Mouse (Mus musculus) ES-E14 (cell line): Measurements from ENCODE around the gene 1110051M20Rik. TPM values are rescaled to one million over a fixed set of nuclear protein-coding genes. Genes with fewer than 3 reads are reported as not detected.

Experiments used
- DNase-seq: peaks from one replicate; pipeline ENCODE4 v3.0.0-alpha.2; 2013; ENCODE audit warnings: low read depth, low spot score
- H3K27ac ChIP-seq: 2 replicates; pipeline ENCODE4 v1.5.1; 2012; ENCODE audit warnings: low read depth, mild to moderate bottlenecking, low read length, moderate library complexity, mixed read lengths; ENCODE audit not compliant: poor library complexity, insufficient read depth, severe bottlenecking
- H3K36me3 ChIP-seq: 2 replicates; pipeline ENCODE4 v1.6.1; 2012; ENCODE audit warnings: mild to moderate bottlenecking, low read length, moderate library complexity, mixed read lengths; ENCODE audit not compliant: control insufficient read depth, poor library complexity, insufficient read depth, severe bottlenecking
- H3K4me1 ChIP-seq, 2 experiments: fragments of 150-350 bp in 1 of 2; sonication (generic) in 1 of 2; 2 replicates each; pipeline ENCODE4 v1.6.1; 2012; ENCODE audit warnings: low read length in 2 of 2, mild to moderate bottlenecking in 1 of 2, mixed read lengths in 1 of 2; ENCODE audit not compliant: control insufficient read depth in 2 of 2, insufficient read depth in 2 of 2, poor library complexity in 1 of 2
- H3K4me3 ChIP-seq, 2 experiments: fragments of 150-350 bp in 1 of 2; sonication (generic) in 1 of 2; 2 replicates each; pipeline ENCODE4 v1.5.1; 2012; ENCODE audit warnings: low read length in 2 of 2, low read depth in 1 of 2, mild to moderate bottlenecking in 1 of 2, mixed read lengths in 1 of 2; ENCODE audit not compliant: insufficient read depth in 1 of 2, poor library complexity in 1 of 2, severe bottlenecking in 1 of 2
- H3K9ac ChIP-seq: 2 replicates; pipeline ENCODE4 v1.6.1; 2012; ENCODE audit warnings: low read depth, mild to moderate bottlenecking, low read length, mixed read lengths; ENCODE audit not compliant: poor library complexity, insufficient read depth, severe bottlenecking
- H3K9me3 ChIP-seq: fragments of 150-350 bp; sonication (generic); 2 replicates; pipeline ENCODE4 v1.6.1; 2012; ENCODE audit warnings: low read depth, mild to moderate bottlenecking, low read length; ENCODE audit not compliant: control insufficient read depth, insufficient read depth
- CHD2 ChIP-seq: IDR thresholded peaks from 2 replicates; pipeline ENCODE4 v1.6.1; 2014; ENCODE audit warnings: mild to moderate bottlenecking, low read depth, low read length, inconsistent platforms
- HCFC1 ChIP-seq: IDR thresholded peaks from 2 replicates; pipeline ENCODE4 v1.6.1; 2012; ENCODE audit warnings: low read length, inconsistent platforms, borderline replicate concordance; ENCODE audit not compliant: insufficient read depth
- MAFK ChIP-seq: IDR thresholded peaks from 2 replicates; pipeline ENCODE4 v1.6.1; 2014; ENCODE audit warnings: mild to moderate bottlenecking, low read depth, low read length, inconsistent platforms; ENCODE audit not compliant: insufficient read depth
- ZC3H11A ChIP-seq: IDR thresholded peaks from 2 replicates; pipeline ENCODE4 v1.6.1; 2012; ENCODE audit warnings: low read depth, mild to moderate bottlenecking, inconsistent platforms, low read length, borderline replicate concordance
- ZNF384 ChIP-seq: IDR thresholded peaks from 2 replicates; pipeline ENCODE4 v1.6.1; 2012; ENCODE audit warnings: low read depth, low read length, inconsistent platforms
- in situ Hi-C, 2 experiments: fragments of 600-800 bp; cut with MboI; formaldehyde crosslinking; loops; one replicate each; pipeline ENCODE4 v1.15.1; 2025; ENCODE audit warnings: low sequenced_read_pairs in 2 of 2, inconsistent platforms in 1 of 2; ENCODE audit not compliant: unreplicated experiment in 2 of 2
- total RNA-seq: library from RNA; depleted of rRNA; stranded (reverse); fragments of 300-350 nt; gene quantifications from 2 replicates; pipeline ENCODE4 v1.2.3, GENCODE M21; 2012

Gene 1110051M20Rik
- total RNA-seq, 1 experiment, result 12.4 TPM

- Histone ChIP-seq H3K27ac (peak overlapping the region; percentile 24; the same call in 1 of the 2 replicates), H3K4me3 (peak overlapping the region; percentile 85 to 95), H3K4me1 (peaks cover 0 to 7% of the 10 kb centered on the region in 2 experiments; a peak in 2 of 4 replicates), H3K9ac (peak overlapping the region; percentile 71), H3K9me3 (no peaks in the 10 kb centered on the region), H3K36me3 (no peaks in the 10 kb centered on the region)
- in situ Hi-C loops, result no loop called here
- TF ChIP-seq CHD2 (no peak), MAFK (no peak), HCFC1 (no peak), ZNF384 (no peak), ZC3H11A (no peak)
- no peak for DNase-seq
These were observed 187.2 kb downstream of the 1110051M20Rik start for GRCm38 (mm10) chr2:91257126-91257980.

GRCm38 (mm10) chr2:91256256-91257125 is 188.0 kb downstream of the 1110051M20Rik start:
- in situ Hi-C loops, result no loop called here
- no peak overlapping the region; the same call in 1 of the 2 replicates for H3K27ac ChIP-seq
- no peak for TF ChIP-seq ZNF384
- TF ChIP-seq HCFC1, result no peak
- TF ChIP-seq MAFK, result no peak
- TF ChIP-seq CHD2, result no peak
- TF ChIP-seq ZC3H11A, result no peak
- no peak for DNase-seq
- H3K4me1 ChIP-seq, result peaks cover 0 to 7% of the 10 kb centered on the region in 2 experiments; a peak in 2 of 4 replicates
- H3K36me3 ChIP-seq, result no peaks in the 10 kb centered on the region
- H3K9ac ChIP-seq, result peak overlapping the region; percentile 71
- no peaks in the 10 kb centered on the region for H3K9me3 ChIP-seq
- H3K4me3 ChIP-seq, result peak overlapping the region; percentile 85 to 95

- Histone ChIP-seq H3K36me3 (no peaks in the 10 kb centered on the region), H3K4me3 (peak within 1 kb of the TSS; percentile 85 to 95), H3K9ac (peak within 1 kb of the TSS; percentile 71), H3K9me3 (no peaks in the 10 kb centered on the region), H3K4me1 (peaks cover 0 to 7% of the 10 kb centered on the region in 2 experiments; a peak in 2 of 4 replicates), H3K27ac (no peak within 1 kb of the TSS; the same call in 1 of the 2 replicates)
- no peak for TF ChIP-seq CHD2
- TF ChIP-seq MAFK, result no peak
- no peak for TF ChIP-seq ZC3H11A
- TF ChIP-seq ZNF384, result no peak
- TF ChIP-seq HCFC1, result no peak
- no peak for DNase-seq
- in situ Hi-C loops, result no loop called here
These were observed 188.8 kb downstream of the 1110051M20Rik start, which contains the start of gene Pacsin3 for GRCm38 (mm10) chr2:91255661-91256150. Pacsin3 (plus strand) TSS chr2:91255954.

- H3K4me3 ChIP-seq, result no peak overlapping the region
- no peak for DNase-seq
These were observed 189.7 kb downstream of the 1110051M20Rik start for GRCm38 (mm10) chr2:91254725-91255380.

More at GRCm38 (mm10) chr2:91254725-91255380, 189.7 kb downstream of the 1110051M20Rik start:
- TF ChIP-seq MAFK (no peak), HCFC1 (no peak), ZNF384 (no peak), CHD2 (no peak), ZC3H11A (no peak)
- no peak overlapping the region for H3K27ac ChIP-seq
- in situ Hi-C loops, result no loop called here
- no peaks in the 10 kb centered on the region for H3K36me3 ChIP-seq
- H3K9ac ChIP-seq, result no peak overlapping the region
- H3K4me1 ChIP-seq, result peaks cover 0 to 7% of the 10 kb centered on the region in 2 experiments; a peak in 2 of 4 replicates
- no peaks in the 10 kb centered on the region for H3K9me3 ChIP-seq
